Mouse (Mus musculus) midbrain, embryonic 16.5 days (tissue): ENCODE data around the gene Coro2a. TPM values are rescaled to one million over a fixed set of nuclear protein-coding genes. Genes with fewer than 3 reads are reported as not detected.
"Not testable (repeated sequence)": the region's sequence is repeated elsewhere in the genome, so short reads cannot be mapped to it uniquely, and the experiment has no call there.

Experiments
- ATAC-seq: fragments of 200-750 bp; cut with Nextera tagmentation; 2 replicates; pipeline ENCODE4 v1.8.0; 2017; ENCODE audit warnings: moderate TSS enrichment
- H3K27ac ChIP-seq: fragments of 300-500 bp; sonication (generic); 2 replicates; pipeline ENCODE4 v1.5.1; 2014; ENCODE audit warnings: mild to moderate bottlenecking, low read length, mixed read lengths
- H3K27me3 ChIP-seq: fragments of 300-500 bp; sonication (generic); 2 replicates; pipeline ENCODE4 v1.6.1; 2014; ENCODE audit warnings: low read depth, low read length, mixed read lengths; ENCODE audit not compliant: control insufficient read depth, insufficient read depth
- H3K36me3 ChIP-seq: fragments of 300-500 bp; sonication (generic); 2 replicates; pipeline ENCODE4 v1.6.1; 2014; ENCODE audit warnings: mild to moderate bottlenecking, low read length, moderate library complexity, mixed read lengths; ENCODE audit not compliant: control insufficient read depth, insufficient read depth
- H3K4me1 ChIP-seq: fragments of 300-500 bp; sonication (generic); 2 replicates; pipeline ENCODE4 v1.6.1; 2014; ENCODE audit warnings: mild to moderate bottlenecking, low read length, mixed read lengths; ENCODE audit not compliant: control insufficient read depth, insufficient read depth
- H3K4me2 ChIP-seq: fragments of 300-500 bp; sonication (generic); 2 replicates; pipeline ENCODE4 v1.6.1; 2014; ENCODE audit warnings: mild to moderate bottlenecking, low read length, mixed read lengths
- H3K4me3 ChIP-seq: fragments of 300-500 bp; sonication (generic); 2 replicates; pipeline ENCODE4 v1.5.1; 2014; ENCODE audit warnings: low read depth, mild to moderate bottlenecking, low read length, moderate library complexity, mixed read lengths
- H3K9ac ChIP-seq: fragments of 300-500 bp; sonication (generic); 2 replicates; pipeline ENCODE4 v1.6.1; 2014; ENCODE audit warnings: low read depth, low read length, mixed read lengths
- H3K9me3 ChIP-seq: fragments of 300-500 bp; sonication (generic); replicated peaks from 2 replicates; pipeline ENCODE4 v1.6.1; 2014; ENCODE audit warnings: mild to moderate bottlenecking, low read length, mixed read lengths; ENCODE audit not compliant: control insufficient read depth, poor library complexity, severe bottlenecking
- WGBS: fragments of 180-500 bp; shearing (Covaris S2); extraction: QIAGEN DNeasy Blood & Tissue Kit; methylation state at CpG from one replicate; pipeline ENCODE4 v1.1.7; 2014; 5-methylcytosine and 5-hydroxymethylcytosine counted together
- polyA plus RNA-seq: library from polyadenylated mRNA; unstranded; fragments of >200 nt; fragmentation: Nextera tagmentation; extraction: Ambion mirVana; gene quantifications from 2 replicates; pipeline ENCODE4 v1.2.1, GENCODE M21; 2015

Gene Coro2a
- polyA plus RNA-seq, 1 experiment from 2014 or later, result 8.2 TPM

GRCm38 (mm10) chr4:46593472-46593871 lies 8.5 kb downstream of the Coro2a start:
- Histone ChIP-seq H3K4me1 (no peaks in the 10 kb centered on the region), H3K4me3 (no peak overlapping the region), H3K36me3 (no peaks in the 10 kb centered on the region), H3K27ac (no peak overlapping the region), H3K9me3 (no peaks in the 10 kb centered on the region), H3K27me3 (no peaks in the 10 kb centered on the region), H3K9ac (no peak overlapping the region), H3K4me2 (no peak overlapping the region)
- 60% methylated on average over 5 of the region's 6 CpGs for WGBS
- no peak for ATAC-seq

DNA sequence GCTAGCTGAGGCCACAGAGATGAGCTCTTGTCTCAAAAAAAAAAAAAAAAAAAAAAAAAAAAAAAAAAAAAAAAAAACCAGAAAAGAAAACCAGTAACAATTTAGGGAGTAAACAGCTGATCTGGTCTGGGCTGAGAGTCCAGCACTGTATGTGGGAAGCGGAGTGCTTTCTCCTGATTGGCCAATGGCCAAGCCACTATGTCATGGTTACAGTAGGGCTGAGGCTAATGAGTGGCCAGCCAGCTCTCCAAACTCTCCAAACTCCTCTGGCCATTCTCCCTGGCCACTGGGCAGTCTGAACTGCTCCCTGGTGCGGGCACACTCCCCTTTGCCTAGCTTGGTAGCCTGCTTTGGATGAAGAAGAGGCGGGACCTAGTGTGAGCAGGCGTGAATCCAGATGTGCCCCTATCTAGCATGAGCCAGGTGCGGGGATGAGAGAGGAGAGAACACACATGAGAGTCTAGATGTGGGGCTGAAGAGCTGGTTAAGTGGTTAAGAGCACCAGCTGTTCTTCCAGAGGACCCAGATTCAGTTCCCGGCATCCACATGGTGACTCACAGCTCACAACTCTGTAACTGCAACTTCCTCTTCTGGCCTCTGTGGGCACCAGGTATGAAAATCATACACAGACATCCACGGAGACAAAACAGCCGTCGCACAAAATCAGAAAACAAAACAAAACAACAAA lies 10.0 kb downstream of the Coro2a start:
- no peaks in the 10 kb centered on the region for H3K4me1 ChIP-seq
- H3K4me3 ChIP-seq, result no peak overlapping the region
- no peak for ATAC-seq
- no peak overlapping the region for H3K27ac ChIP-seq
- H3K9ac ChIP-seq, result no peak overlapping the region
- WGBS, result 92% methylated on average over 9 of the region's 9 CpGs
- no peaks in the 10 kb centered on the region for H3K36me3 ChIP-seq
- H3K4me2 ChIP-seq, result no peak overlapping the region
- no peaks in the 10 kb centered on the region for H3K9me3 ChIP-seq
- H3K27me3 ChIP-seq, result no peaks in the 10 kb centered on the region

GRCm38 (mm10) chr4:46590810-46591209 lies 11.2 kb downstream of the Coro2a start:
- no peaks in the 10 kb centered on the region for H3K27me3 ChIP-seq
- no peak overlapping the region for H3K27ac ChIP-seq
- H3K9me3 ChIP-seq, result no peaks in the 10 kb centered on the region
- WGBS, result 73% methylated on average over 4 of the region's 4 CpGs
- H3K4me3 ChIP-seq, result no peak overlapping the region
- no peak for ATAC-seq
- no peak overlapping the region for H3K9ac ChIP-seq
- no peak overlapping the region for H3K4me2 ChIP-seq
- H3K4me1 ChIP-seq, result no peaks in the 10 kb centered on the region
- H3K36me3 ChIP-seq, result no peaks in the 10 kb centered on the region

DNA sequence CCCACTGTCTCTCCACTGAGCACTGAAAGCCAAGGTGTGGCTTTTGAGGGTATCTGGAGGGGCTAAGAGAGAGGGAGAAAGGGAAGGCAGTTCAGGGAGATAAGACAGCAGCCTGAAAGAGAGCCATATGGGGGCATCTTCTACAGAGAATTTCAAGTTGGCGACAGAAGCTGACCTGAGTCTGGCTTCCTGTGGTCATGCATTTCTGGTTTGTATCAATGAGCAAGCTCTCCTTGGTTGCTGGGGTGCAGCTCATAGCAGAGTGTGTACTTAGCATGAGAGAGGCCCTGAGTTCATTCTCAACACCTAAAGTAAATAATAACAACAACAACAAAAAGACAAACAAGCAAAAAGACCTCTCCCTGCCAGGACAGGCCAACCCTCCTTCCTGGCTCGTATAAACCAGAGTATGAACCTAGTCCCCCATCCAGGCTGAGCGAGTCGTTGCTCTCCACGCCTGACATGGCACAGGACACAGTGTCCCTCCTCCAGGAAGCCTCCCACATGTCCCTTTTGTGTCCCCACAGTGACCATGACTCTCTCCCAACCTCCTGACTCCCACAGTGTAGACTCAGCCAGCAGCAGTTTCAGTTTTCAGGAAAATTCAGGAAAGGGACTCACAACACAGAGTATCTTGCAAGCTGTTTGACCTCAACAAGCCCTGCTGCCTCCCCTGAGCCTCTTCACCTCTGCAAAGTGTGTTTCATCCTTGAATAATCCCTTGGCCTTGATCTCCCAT lies 11.9 kb downstream of the Coro2a start:
- Histone ChIP-seq H3K4me3 (no peak overlapping the region), H3K36me3 (no peaks in the 10 kb centered on the region), H3K27ac (no peak overlapping the region), H3K27me3 (no peaks in the 10 kb centered on the region), H3K9ac (no peak overlapping the region), H3K9me3 (no peaks in the 10 kb centered on the region), H3K4me2 (no peak overlapping the region), H3K4me1 (no peaks in the 10 kb centered on the region)
- no peak for ATAC-seq
- WGBS, result 77% methylated on average over 5 of the region's 5 CpGs

- H3K9ac ChIP-seq, result no peak overlapping the region
- no peaks in the 10 kb centered on the region for H3K27me3 ChIP-seq
- 85% methylated on average over 8 of the region's 8 CpGs for WGBS
- H3K36me3 ChIP-seq, result no peaks in the 10 kb centered on the region
- H3K4me1 ChIP-seq, result no peaks in the 10 kb centered on the region
- no peak overlapping the region for H3K4me2 ChIP-seq
- no peak overlapping the region for H3K4me3 ChIP-seq
- H3K9me3 ChIP-seq, result no peaks in the 10 kb centered on the region
- no peak for ATAC-seq
- H3K27ac ChIP-seq, result no peak overlapping the region
Measured at GRCm38 (mm10) chr4:46589151-46589550, 12.9 kb downstream of the Coro2a start.

- H3K27me3 ChIP-seq, result no peaks in the 10 kb centered on the region
- no peak overlapping the region for H3K27ac ChIP-seq
- H3K9me3 ChIP-seq, result peaks cover 5% of the 10 kb centered on the region; the same call in 1 of the 2 replicates
- WGBS, result 64% methylated on average over 4 of the region's 4 CpGs
- no peak for ATAC-seq
- no peak overlapping the region for H3K4me3 ChIP-seq
- no peaks in the 10 kb centered on the region; the same call in 1 of the 2 replicates for H3K36me3 ChIP-seq
- no peak overlapping the region for H3K9ac ChIP-seq
- no peaks in the 10 kb centered on the region for H3K4me1 ChIP-seq
- no peak overlapping the region for H3K4me2 ChIP-seq
Measured at GRCm38 (mm10) chr4:46586473-46586872, 15.5 kb downstream of the Coro2a start.

DNA sequence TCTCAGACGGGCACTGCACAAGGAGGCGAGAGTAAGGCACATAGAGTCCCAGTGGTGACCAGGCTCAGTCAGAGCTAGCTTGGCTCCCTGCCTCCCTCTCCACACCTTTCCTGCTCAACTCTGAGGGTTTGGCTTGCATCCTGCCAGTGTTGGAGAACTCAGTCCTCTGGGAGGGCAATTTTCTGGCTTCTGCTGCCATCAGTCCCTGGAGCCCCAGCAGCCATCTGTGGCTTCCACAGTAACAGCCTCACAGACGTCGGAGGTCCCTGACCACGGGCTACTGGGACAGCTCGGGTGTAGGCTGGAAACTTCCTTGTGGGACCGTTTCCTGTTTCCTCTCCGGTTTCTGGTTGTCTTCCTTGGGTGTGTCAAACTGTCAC lies 16.2 kb downstream of the Coro2a start:
- Histone ChIP-seq H3K9ac (no peak overlapping the region), H3K9me3 (peaks cover 6% of the 10 kb centered on the region; the same call in 1 of the 2 replicates), H3K4me2 (no peak overlapping the region), H3K27ac (no peak overlapping the region), H3K36me3 (no peaks in the 10 kb centered on the region; the same call in 1 of the 2 replicates), H3K27me3 (no peaks in the 10 kb centered on the region), H3K4me3 (no peak overlapping the region), H3K4me1 (no peaks in the 10 kb centered on the region)
- ATAC-seq, result no peak
- WGBS, result 80% methylated on average over 8 of the region's 8 CpGs

- WGBS, result 77% methylated on average over 13 of the region's 13 CpGs
- H3K9me3 ChIP-seq, result peaks cover 6% of the 10 kb centered on the region; the same call in 1 of the 2 replicates
Measured at GRCm38 (mm10) chr4:46585041-46585810, 16.8 kb downstream of the Coro2a start.

GRCm38 (mm10) chr4:46584536-46584935 lies 17.5 kb downstream of the Coro2a start:
- H3K27me3 ChIP-seq, H3K4me3 ChIP-seq, H3K36me3 ChIP-seq, H3K4me2 ChIP-seq, H3K27ac ChIP-seq, ATAC-seq, H3K9me3 ChIP-seq, H3K9ac ChIP-seq, H3K4me1 ChIP-seq: not testable (repeated sequence)
- 86% methylated on average over 3 of the region's 3 CpGs for WGBS

More at GRCm38 (mm10) chr4:46585041-46585810, 16.8 kb downstream of the Coro2a start:
- Histone ChIP-seq H3K9ac (no peak overlapping the region), H3K36me3 (no peaks in the 10 kb centered on the region; the same call in 1 of the 2 replicates), H3K4me1 (no peaks in the 10 kb centered on the region), H3K27ac (no peak overlapping the region), H3K27me3 (no peaks in the 10 kb centered on the region), H3K4me2 (no peak overlapping the region), H3K4me3 (no peak overlapping the region)
- ATAC-seq, result no peak
